8 mouse cellular contexts compared by ENCODE assay signal in genomic region chr19:46040149-46040902, GRCm38 (mm10). TPM values are rescaled to one million over a fixed set of nuclear protein-coding genes. Genes with fewer than 3 reads are reported as not detected.
DNase-seq lines count a peak whose midpoint lies in the region; ATAC-seq and TF ChIP-seq lines count a peak whose summit lies in the region.

No protein-coding gene starts in this region.

- no peak for DNase-seq in layer of hippocampus, adult 2 months (ENCODE audit: low spot score in 2 of 2)
- DNase-seq in layer of hippocampus, adult 9-10 months (ENCODE audit: low spot score), result no peak
- peak; percentile 22 for DNase-seq in embryonic facial prominence, embryonic 11.5 days (ENCODE audit: low spot score)
- DNase-seq in limb, embryonic 10.5 days (ENCODE audit: low spot score), result peak; percentile 47
- DNase-seq in ovary, postnatal 10 days (ENCODE audit: low spot score), result no peak
- no peak for DNase-seq in urinary bladder, postnatal 25 days (ENCODE audit: low spot score)

- no peaks in the 10 kb centered on the region for H3K9me3 ChIP-seq in embryonic facial prominence, embryonic 11.5 days (replicated peaks; ENCODE audit: control insufficient read depth, low read length)
- H3K9me3 ChIP-seq in limb, embryonic 10.5 days (replicated peaks), result no peaks in the 10 kb centered on the region
- H3K9me3 ChIP-seq in neural tube, embryonic 12.5 days, result no peaks in the 10 kb centered on the region

- peak overlapping the region; percentile 66 for H3K4me3 ChIP-seq in layer of hippocampus, adult 2 months
- H3K4me3 ChIP-seq in embryonic facial prominence, embryonic 11.5 days (ENCODE audit: low read depth, low read length), result peak overlapping the region; percentile 85
- H3K4me3 ChIP-seq in limb, embryonic 10.5 days, result peak overlapping the region; percentile 96
- H3K4me3 ChIP-seq in neural tube, embryonic 12.5 days, result peak overlapping the region; percentile 96

- no peak for ATAC-seq in embryonic facial prominence, embryonic 11.5 days (replicated peaks; ENCODE audit: insufficient number of reproducible peaks, low FRiP score, low TSS enrichment, low read depth)
- no peak for ATAC-seq in neural tube, embryonic 12.5 days (ENCODE audit: low FRiP score, low read depth)
- ATAC-seq in cerebellum, adult (ENCODE audit: insufficient number of reproducible peaks, low FRiP score, low TSS enrichment), result no peak

- peak overlapping the region; percentile 48 for H3K4me2 ChIP-seq in embryonic facial prominence, embryonic 11.5 days (ENCODE audit: low read depth, low read length)
- peak overlapping the region; percentile 92 for H3K4me2 ChIP-seq in neural tube, embryonic 12.5 days (replicated peaks)

- peaks cover 12% of the 10 kb centered on the region for H3K4me1 ChIP-seq in embryonic facial prominence, embryonic 11.5 days (ENCODE audit: control insufficient read depth, insufficient read depth, low read length)
- H3K4me1 ChIP-seq in limb, embryonic 10.5 days, result peaks cover 76% of the 10 kb centered on the region
- H3K4me1 ChIP-seq in neural tube, embryonic 12.5 days, result peaks cover 75% of the 10 kb centered on the region

- peak overlapping the region; percentile 98 for H3K9ac ChIP-seq in embryonic facial prominence, embryonic 11.5 days (replicated peaks; ENCODE audit: low read length)
- H3K9ac ChIP-seq in neural tube, embryonic 12.5 days, result peak overlapping the region; percentile 98

- peaks cover 9% of the 10 kb centered on the region for H3K36me3 ChIP-seq in embryonic facial prominence, embryonic 11.5 days (replicated peaks; ENCODE audit: control insufficient read depth, insufficient read depth, low read depth, low read length)
- peaks cover 26% of the 10 kb centered on the region for H3K36me3 ChIP-seq in limb, embryonic 10.5 days
- H3K36me3 ChIP-seq in neural tube, embryonic 12.5 days, result peaks cover 12% of the 10 kb centered on the region

- WGBS in embryonic facial prominence, embryonic 11.5 days, result 40% methylated on average over 14 of the region's 14 CpGs
- WGBS in limb, embryonic 10.5 days, result 45% methylated on average over 14 of the region's 14 CpGs
- 42% methylated on average over 14 of the region's 14 CpGs for WGBS in neural tube, embryonic 12.5 days

- peak overlapping the region; percentile 96 for H3K27ac ChIP-seq in layer of hippocampus, adult 2 months
- peak overlapping the region; percentile 85 for H3K27ac ChIP-seq in embryonic facial prominence, embryonic 11.5 days (replicated peaks; ENCODE audit: low read depth, low read length)
- peak overlapping the region; percentile 97 for H3K27ac ChIP-seq in limb, embryonic 10.5 days
- H3K27ac ChIP-seq in neural tube, embryonic 12.5 days, result peak overlapping the region; percentile 90

- H3K27me3 ChIP-seq in embryonic facial prominence, embryonic 11.5 days (ENCODE audit: control insufficient read depth, insufficient read depth, low read length), result no peaks in the 10 kb centered on the region
- no peaks in the 10 kb centered on the region for H3K27me3 ChIP-seq in limb, embryonic 10.5 days (ENCODE audit: low read depth, poor library complexity, severe bottlenecking)
- no peaks in the 10 kb centered on the region for H3K27me3 ChIP-seq in neural tube, embryonic 12.5 days (replicated peaks)

- no peak for TF ChIP-seq CTCF in layer of hippocampus, adult 2 months (conservative IDR thresholded peaks at IDR 0.05)

RNA-seq across cellular contexts. Expression of gene Pprc1, which starts 4.4 kb away (rescaled TPM):
- 10 to 100 TPM; 25.4 to 33.7 TPM for total RNA-seq in layer of hippocampus, adult 2 months (2021)
- 46.7 and 57.0 TPM in 2 replicates for polyA plus RNA-seq in embryonic facial prominence, embryonic 11.5 days (2014; fragmentation: Nextera tagmentation; extraction: Ambion mirVana)
- 63.0 and 73.3 TPM in 2 replicates for polyA plus RNA-seq in limb, embryonic 10.5 days (2016; fragmentation: Nextera tagmentation; extraction: Ambion mirVana)
- polyA plus RNA-seq in neural tube, embryonic 12.5 days (2016; fragmentation: Nextera tagmentation; extraction: Ambion mirVana), result 25.6 and 26.2 TPM in 2 replicates

RNA-seq across cellular contexts. Expression of gene Ldb1, which starts 4.7 kb away (rescaled TPM):
- total RNA-seq in layer of hippocampus, adult 2 months (2021), result 100 to 1,000 TPM; 113 to 119 TPM
- polyA plus RNA-seq in embryonic facial prominence, embryonic 11.5 days (2014; fragmentation: Nextera tagmentation; extraction: Ambion mirVana), result 80.7 and 84.4 TPM in 2 replicates
- polyA plus RNA-seq in limb, embryonic 10.5 days (2016; fragmentation: Nextera tagmentation; extraction: Ambion mirVana), result 96.4 and 104 TPM in 2 replicates
- 139 and 144 TPM in 2 replicates for polyA plus RNA-seq in neural tube, embryonic 12.5 days (2016; fragmentation: Nextera tagmentation; extraction: Ambion mirVana)

RNA-seq across cellular contexts. Expression of gene Nolc1, which starts 35.3 kb away (rescaled TPM):
- total RNA-seq in layer of hippocampus, adult 2 months (2021), result 10 to 100 TPM; 48.7 to 51.8 TPM
- 114 and 132 TPM in 2 replicates for polyA plus RNA-seq in embryonic facial prominence, embryonic 11.5 days (2014; fragmentation: Nextera tagmentation; extraction: Ambion mirVana)
- polyA plus RNA-seq in limb, embryonic 10.5 days (2016; fragmentation: Nextera tagmentation; extraction: Ambion mirVana), result 145 and 186 TPM in 2 replicates
- polyA plus RNA-seq in neural tube, embryonic 12.5 days (2016; fragmentation: Nextera tagmentation; extraction: Ambion mirVana), result 81.7 and 94.9 TPM in 2 replicates

RNA-seq across cellular contexts. Expression of gene Hps6, which starts 37.0 kb away (rescaled TPM):
- total RNA-seq in layer of hippocampus, adult 2 months (2021), result 1 to 10 TPM; 6.3 to 8.2 TPM
- polyA plus RNA-seq in embryonic facial prominence, embryonic 11.5 days (2014; fragmentation: Nextera tagmentation; extraction: Ambion mirVana), result 1.9 and 2.4 TPM in 2 replicates
- polyA plus RNA-seq in limb, embryonic 10.5 days (2016; fragmentation: Nextera tagmentation; extraction: Ambion mirVana), result 4.7 and 5.3 TPM in 2 replicates
- 4.3 and 5.2 TPM in 2 replicates for polyA plus RNA-seq in neural tube, embryonic 12.5 days (2016; fragmentation: Nextera tagmentation; extraction: Ambion mirVana)

RNA-seq across cellular contexts. Expression of gene Armh3, which starts 42.0 kb away (rescaled TPM):
- 10 to 100 TPM; 19.0 to 20.6 TPM for total RNA-seq in layer of hippocampus, adult 2 months (2021)
- 13.9 and 15.9 TPM in 2 replicates for polyA plus RNA-seq in embryonic facial prominence, embryonic 11.5 days (2014; fragmentation: Nextera tagmentation; extraction: Ambion mirVana)
- polyA plus RNA-seq in limb, embryonic 10.5 days (2016; fragmentation: Nextera tagmentation; extraction: Ambion mirVana), result 18.0 and 20.1 TPM in 2 replicates
- polyA plus RNA-seq in neural tube, embryonic 12.5 days (2016; fragmentation: Nextera tagmentation; extraction: Ambion mirVana), result 21.2 and 23.0 TPM in 2 replicates

Comparison
In these comparisons a context has a peak if more than half of its experiments do, and no peak if none do; other contexts are left out.
1. DNase-seq: peak in embryonic facial prominence, embryonic 11.5 days (single experiment) and limb, embryonic 10.5 days (single experiment); none in layer of hippocampus, adult 2 months (0 of 2), layer of hippocampus, adult 9-10 months (single experiment), ovary, postnatal 10 days (single experiment) and urinary bladder, postnatal 25 days (single experiment).
2. Peak in every context shown above with its lines, with median percentiles within 50 percentile points of each other: H3K27ac ChIP-seq and H3K4me3 ChIP-seq.